Mouse (Mus musculus) neural tube, embryonic 13.5 days (tissue): ENCODE measurements around the gene Eri3. TPM values are rescaled to one million over a fixed set of nuclear protein-coding genes. Genes with fewer than 3 reads are reported as not detected.

Experiments used
- ATAC-seq: fragments of 200-750 bp; cut with Nextera tagmentation; 2 replicates; pipeline ENCODE4 v1.8.0; 2017; ENCODE audit warnings: low read depth, mild to moderate bottlenecking, moderate TSS enrichment, moderate library complexity
- H3K27ac ChIP-seq: fragments of 300-500 bp; sonication (generic); replicated peaks from 2 replicates; pipeline ENCODE4 v1.5.1; 2015; ENCODE audit warnings: moderate library complexity, mild to moderate bottlenecking, inconsistent platforms
- H3K27me3 ChIP-seq: fragments of 300-500 bp; sonication (generic); 2 replicates; pipeline ENCODE4 v1.6.1; 2015; ENCODE audit warnings: mild to moderate bottlenecking, inconsistent platforms
- H3K36me3 ChIP-seq: fragments of 300-500 bp; sonication (generic); 2 replicates; pipeline ENCODE4 v1.6.1; 2015; ENCODE audit warnings: mild to moderate bottlenecking, inconsistent platforms
- H3K4me1 ChIP-seq: fragments of 300-500 bp; sonication (generic); replicated peaks from 2 replicates; pipeline ENCODE4 v1.6.1; 2015; ENCODE audit warnings: inconsistent platforms
- H3K4me2 ChIP-seq: fragments of 300-500 bp; sonication (generic); 2 replicates; pipeline ENCODE4 v1.6.1; 2015; ENCODE audit warnings: inconsistent platforms, mild to moderate bottlenecking, moderate library complexity
- H3K4me3 ChIP-seq: fragments of 300-500 bp; sonication (generic); 2 replicates; pipeline ENCODE4 v1.5.1; 2015; ENCODE audit warnings: mild to moderate bottlenecking, inconsistent platforms
- H3K9ac ChIP-seq: fragments of 300-500 bp; sonication (generic); 2 replicates; pipeline ENCODE4 v1.6.1; 2015; ENCODE audit warnings: moderate library complexity, mild to moderate bottlenecking, inconsistent platforms
- H3K9me3 ChIP-seq: fragments of 300-500 bp; sonication (generic); 2 replicates; pipeline ENCODE4 v1.6.1; 2016; ENCODE audit warnings: inconsistent platforms
- WGBS: fragments of 180-500 bp; shearing (Covaris S2); methylation state at CpG from one replicate; pipeline ENCODE4 v1.1.7; 2015; 5-methylcytosine and 5-hydroxymethylcytosine counted together
- polyA plus RNA-seq: library from polyadenylated mRNA; unstranded; fragments of >200 nt; fragmentation: Nextera tagmentation; extraction: Ambion mirVana; gene quantifications from 2 replicates; pipeline ENCODE4 v1.2.1, GENCODE M21; 2015

The Eri3 gene
- polyA plus RNA-seq, 1 experiment from 2014 or later = 179 TPM

GRCm38 (mm10) chr4:117669874-117670273, 119.7 kb downstream of the Eri3 start:
- no peaks in the 10 kb centered on the region for H3K9me3 ChIP-seq
- 0 out of 2 replicates have a peak, but pooled peaks cover 6% of the 10 kb centered on the region for H3K27me3 ChIP-seq
- no peak overlapping the region for H3K4me3 ChIP-seq
- no peak overlapping the region for H3K27ac ChIP-seq
- H3K4me2 ChIP-seq = no peak overlapping the region
- H3K9ac ChIP-seq = no peak overlapping the region
- peaks cover 22% of the 10 kb centered on the region for H3K36me3 ChIP-seq
- WGBS = 83% methylated on average over 7 of the region's 7 CpGs
- ATAC-seq = no peak
- H3K4me1 ChIP-seq = peaks cover 22% of the 10 kb centered on the region

GRCm38 (mm10) chr4:117672042-117672441, 121.9 kb downstream of the Eri3 start:
- Histone ChIP-seq H3K36me3 (peaks cover 42% of the 10 kb centered on the region), H3K4me3 (no peak overlapping the region), H3K4me1 (peaks cover 9% of the 10 kb centered on the region), H3K9ac (no peak overlapping the region), H3K9me3 (no peaks in the 10 kb centered on the region), H3K27ac (no peak overlapping the region), H3K4me2 (no peak overlapping the region), H3K27me3 (0 out of 2 replicates have a peak, but pooled peaks cover 6% of the 10 kb centered on the region)
- 0 out of 2 replicates have a peak, but pooled peaks have one; percentile 13 for ATAC-seq
- WGBS = 39% methylated on average over 9 of the region's 9 CpGs

- Histone ChIP-seq H3K27me3 (0 out of 2 replicates have a peak, but pooled peaks cover 6% of the 10 kb centered on the region), H3K9me3 (no peaks in the 10 kb centered on the region), H3K36me3 (peaks cover 59% of the 10 kb centered on the region), H3K4me2 (no peak overlapping the region), H3K4me3 (no peak overlapping the region), H3K27ac (no peak overlapping the region), H3K9ac (no peak overlapping the region), H3K4me1 (peaks cover 9% of the 10 kb centered on the region)
- 88% methylated on average over 3 of the region's 3 CpGs for WGBS
- ATAC-seq = no peak
Measured at GRCm38 (mm10) chr4:117673901-117674300, 123.7 kb downstream of the Eri3 start.

- H3K36me3 ChIP-seq = peaks cover 76% of the 10 kb centered on the region
- no peak overlapping the region for H3K27ac ChIP-seq
- peak; percentile 20; the same call in 1 of the 2 replicates for ATAC-seq
- H3K9ac ChIP-seq = no peak overlapping the region
- peaks cover 19% of the 10 kb centered on the region for H3K4me1 ChIP-seq
- H3K9me3 ChIP-seq = no peaks in the 10 kb centered on the region
- no peak overlapping the region for H3K4me3 ChIP-seq
- H3K27me3 ChIP-seq = no peaks in the 10 kb centered on the region
- H3K4me2 ChIP-seq = no peak overlapping the region
- WGBS = 7% methylated on average over 3 of the region's 3 CpGs
Measured at GRCm38 (mm10) chr4:117676903-117677302, 126.7 kb downstream of the Eri3 start.

DNA sequence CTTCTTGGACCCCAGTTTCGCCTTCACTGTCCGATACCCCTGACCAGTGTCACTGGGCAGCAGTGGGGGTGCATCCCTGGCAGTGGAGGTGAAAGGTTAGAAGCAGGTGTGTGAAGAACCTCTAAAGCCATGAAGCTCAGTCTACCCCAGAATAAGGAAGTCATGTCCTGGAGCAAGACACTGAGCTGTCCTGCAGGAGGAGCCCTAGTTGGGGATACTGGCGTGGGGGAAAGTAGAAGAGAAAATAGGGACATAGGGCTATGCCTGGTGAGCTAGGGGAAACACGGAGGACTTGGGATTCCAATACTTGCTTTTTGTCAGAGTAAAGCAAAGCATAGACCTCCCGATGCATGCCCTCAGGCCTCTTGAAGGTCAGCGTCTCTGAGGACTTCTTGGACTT, 130.8 kb downstream of the Eri3 start:
- H3K4me2 ChIP-seq = peak overlapping the region; percentile 95
- WGBS = 68% methylated on average over 6 of the region's 6 CpGs
- H3K4me3 ChIP-seq = peak overlapping the region; percentile 90
- ATAC-seq = no peak
- H3K27me3 ChIP-seq = no peaks in the 10 kb centered on the region; the same call in 1 of the 2 replicates
- no peak overlapping the region for H3K27ac ChIP-seq
- H3K9me3 ChIP-seq = no peaks in the 10 kb centered on the region
- H3K9ac ChIP-seq = no peak overlapping the region
- peaks cover 42% of the 10 kb centered on the region for H3K36me3 ChIP-seq
- peaks cover 20% of the 10 kb centered on the region for H3K4me1 ChIP-seq

- H3K27me3 ChIP-seq = no peaks in the 10 kb centered on the region; the same call in 1 of the 2 replicates
- peak within 1 kb of the TSS; percentile 95 for H3K4me2 ChIP-seq
- H3K9me3 ChIP-seq = no peaks in the 10 kb centered on the region
- H3K4me1 ChIP-seq = peaks cover 20% of the 10 kb centered on the region
- peak within 1 kb of the TSS; percentile 91 for H3K9ac ChIP-seq
- peak; percentile 85 for ATAC-seq
- peaks cover 34% of the 10 kb centered on the region for H3K36me3 ChIP-seq
- peak within 1 kb of the TSS; percentile 59 for H3K27ac ChIP-seq
- under 1% methylated on average over 33 of the region's 33 CpGs for WGBS
- H3K4me3 ChIP-seq = peak within 1 kb of the TSS; percentile 90
Measured at GRCm38 (mm10) chr4:117681931-117682461, 131.8 kb downstream of the Eri3 start, which contains the start of gene Dmap1. TSS of gene Dmap1 (minus strand) at chr4:117682273.

DNA sequence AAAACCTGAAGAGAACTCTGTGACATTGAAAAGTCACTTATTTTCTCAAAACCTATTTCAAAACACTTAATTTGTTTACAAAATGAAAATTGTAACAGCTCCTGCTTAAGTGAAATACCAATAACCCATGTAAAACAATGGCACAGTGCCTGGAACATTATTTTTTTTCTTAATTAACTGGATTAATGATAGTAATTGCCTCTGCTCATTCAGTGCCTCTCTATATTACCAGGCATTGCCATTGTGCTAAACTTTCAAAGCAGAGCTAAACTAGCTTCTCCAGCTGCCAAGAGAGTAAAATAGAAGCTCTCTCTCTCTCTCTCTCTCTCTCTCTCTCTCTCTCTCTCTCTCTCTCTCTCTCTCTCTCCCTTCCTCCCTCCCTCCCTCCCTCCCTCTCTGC, 132.3 kb downstream of the Eri3 start:
- H3K4me3 ChIP-seq = peak overlapping the region; percentile 90
- ATAC-seq = peak; percentile 30
- peak overlapping the region; percentile 59 for H3K27ac ChIP-seq
- peaks cover 30% of the 10 kb centered on the region for H3K36me3 ChIP-seq
- peak overlapping the region; percentile 95 for H3K4me2 ChIP-seq
- H3K27me3 ChIP-seq = no peaks in the 10 kb centered on the region; the same call in 1 of the 2 replicates
- H3K9ac ChIP-seq = peak overlapping the region; percentile 91
- H3K4me1 ChIP-seq = peaks cover 20% of the 10 kb centered on the region
- no peaks in the 10 kb centered on the region for H3K9me3 ChIP-seq

DNA sequence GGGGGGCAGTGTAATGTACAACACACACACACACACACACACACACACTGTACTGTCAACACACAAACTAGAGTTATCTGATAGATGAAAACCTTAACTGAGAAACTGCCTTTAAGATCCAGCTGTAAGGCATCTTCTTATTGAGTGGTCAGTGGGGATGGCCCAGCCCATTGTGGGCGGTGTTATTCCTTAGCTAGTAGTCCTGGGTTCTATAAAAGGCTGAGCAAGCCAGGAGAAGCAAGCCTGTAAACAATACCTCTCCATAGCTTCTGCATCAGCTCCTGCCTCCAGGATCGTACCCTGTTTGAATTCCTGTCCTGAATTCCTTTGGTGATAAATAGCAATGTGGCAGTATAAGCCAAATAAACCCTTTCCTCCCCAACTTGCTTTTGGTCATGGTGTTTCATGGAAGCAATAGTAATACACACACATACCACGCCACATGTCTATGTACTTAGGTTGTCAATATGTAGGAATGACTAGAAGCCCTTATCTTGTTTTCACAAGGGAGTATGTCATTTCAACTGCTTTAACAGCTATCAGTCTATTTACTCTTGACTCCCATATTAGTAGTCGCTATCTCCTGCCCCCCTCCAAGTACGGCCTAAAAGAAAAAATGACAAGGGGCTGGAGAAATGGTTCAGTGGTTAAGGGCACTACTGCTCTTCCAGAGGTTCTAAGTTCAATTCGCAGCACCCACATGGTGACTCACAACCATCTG, 133.0 kb downstream of the Eri3 start:
- no peak for ATAC-seq
- peak overlapping the region; percentile 95; the same call in 1 of the 2 replicates for H3K4me2 ChIP-seq
- H3K27ac ChIP-seq = no peak overlapping the region

GRCm38 (mm10) chr4:117686354-117686753, 136.2 kb downstream of the Eri3 start:
- no peak for ATAC-seq
- WGBS = 90% methylated on average over 4 of the region's 4 CpGs

More for the DNA sequence above, 133.0 kb downstream of the Eri3 start:
- Histone ChIP-seq H3K9me3 (no peaks in the 10 kb centered on the region), H3K4me3 (no peak overlapping the region), H3K4me1 (peaks cover 20% of the 10 kb centered on the region), H3K27me3 (no peaks in the 10 kb centered on the region; the same call in 1 of the 2 replicates), H3K36me3 (peaks cover 23% of the 10 kb centered on the region), H3K9ac (no peak overlapping the region)
- 82% methylated on average over 6 of the region's 6 CpGs for WGBS

GRCm38 (mm10) chr4:117705361-117705760, 155.2 kb downstream of the Eri3 start:
- Histone ChIP-seq H3K27ac (no peak overlapping the region), H3K9ac (no peak overlapping the region), H3K36me3 (no peaks in the 10 kb centered on the region), H3K9me3 (no peaks in the 10 kb centered on the region), H3K4me3 (no peak overlapping the region), H3K27me3 (no peaks in the 10 kb centered on the region), H3K4me1 (no peaks in the 10 kb centered on the region), H3K4me2 (no peak overlapping the region)
- no peak for ATAC-seq
- WGBS = 6% methylated on average over 7 of the region's 7 CpGs

More at GRCm38 (mm10) chr4:117686354-117686753, 136.2 kb downstream of the Eri3 start:
- Histone ChIP-seq H3K4me3 (no peak overlapping the region), H3K36me3 (no peaks in the 10 kb centered on the region), H3K9me3 (no peaks in the 10 kb centered on the region), H3K4me1 (peaks cover 12% of the 10 kb centered on the region), H3K27me3 (no peaks in the 10 kb centered on the region; the same call in 1 of the 2 replicates), H3K27ac (no peak overlapping the region), H3K9ac (no peak overlapping the region), H3K4me2 (no peak overlapping the region)

- no peak overlapping the region for H3K4me3 ChIP-seq
- H3K36me3 ChIP-seq = no peaks in the 10 kb centered on the region
- H3K4me1 ChIP-seq = no peaks in the 10 kb centered on the region
- no peaks in the 10 kb centered on the region for H3K27me3 ChIP-seq
- WGBS = 83% methylated on average over 3 of the region's 3 CpGs
- no peak overlapping the region for H3K9ac ChIP-seq
- no peak overlapping the region for H3K4me2 ChIP-seq
- no peak for ATAC-seq
- H3K9me3 ChIP-seq = no peaks in the 10 kb centered on the region
- no peak overlapping the region for H3K27ac ChIP-seq
Measured at GRCm38 (mm10) chr4:117708780-117709550, 158.8 kb downstream of the Eri3 start.

GRCm38 (mm10) chr4:117712314-117712713, 162.1 kb downstream of the Eri3 start:
- WGBS = 80% methylated on average over 3 of the region's 3 CpGs
- Histone ChIP-seq H3K27me3 (no peaks in the 10 kb centered on the region), H3K27ac (no peak overlapping the region), H3K4me3 (no peak overlapping the region), H3K36me3 (no peaks in the 10 kb centered on the region), H3K4me1 (no peaks in the 10 kb centered on the region), H3K9ac (no peak overlapping the region), H3K4me2 (no peak overlapping the region), H3K9me3 (no peaks in the 10 kb centered on the region)
- ATAC-seq = no peak
